Mouse (Mus musculus): ENCODE results near the gene Bend3. TPM values are rescaled to one million over a fixed set of nuclear protein-coding genes. Genes with fewer than 3 reads are reported as not detected.

Gene Bend3
- polyA plus RNA-seq, 1 experiment from 2014 or later, result 2.8 TPM

DNA sequence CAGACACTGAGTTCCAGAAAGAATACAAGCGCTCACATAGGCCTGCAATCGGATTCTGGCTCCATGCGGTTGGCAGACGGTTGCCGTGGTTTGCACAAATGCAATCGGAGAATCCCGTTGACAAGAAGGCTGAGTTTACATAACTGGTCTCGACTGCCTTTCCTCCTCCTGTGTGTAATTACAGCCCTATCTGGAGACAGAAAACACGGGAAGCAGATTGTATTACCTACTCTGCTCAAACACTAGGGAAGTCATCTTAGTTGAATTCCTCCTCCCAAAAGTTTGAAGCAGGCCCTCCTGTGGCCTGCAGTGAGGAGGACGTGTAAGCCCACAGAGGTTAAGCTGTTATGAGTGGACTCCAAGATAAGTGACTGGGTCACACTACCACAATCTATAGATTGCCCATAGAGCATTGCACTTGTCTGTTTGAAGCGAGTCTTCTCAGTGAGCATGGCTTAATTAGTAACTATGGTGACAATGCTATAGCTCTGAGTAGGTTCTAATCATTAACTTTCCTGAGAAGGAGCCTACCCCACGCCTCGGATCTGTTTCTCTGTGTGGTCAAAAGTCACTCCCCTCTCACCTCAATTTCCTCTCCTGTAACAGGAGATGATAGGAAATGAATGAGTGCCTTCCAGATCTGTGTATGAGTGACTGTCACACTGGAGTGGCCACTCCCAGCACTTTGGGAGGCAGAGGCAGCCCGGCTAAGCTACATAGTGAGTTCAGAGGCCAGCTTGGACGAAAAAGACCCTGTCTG lies 37.5 kb upstream of the Bend3 start:
- Histone ChIP-seq H3K9me3 (replicated peaks; ENCODE audit: low read length) (no peaks in the 10 kb centered on the region), H3K27me3 (ENCODE audit: insufficient read depth, low read length) (no peaks in the 10 kb centered on the region), H3K4me1 (replicated peaks; ENCODE audit: insufficient read depth, low read length) (peaks cover 12% of the 10 kb centered on the region), H3K4me2 (ENCODE audit: low read length) (no peak overlapping the region), H3K27ac (peak overlapping the region; percentile 70), H3K36me3 (ENCODE audit: insufficient read depth, low read length) (no peaks in the 10 kb centered on the region), H3K9ac (ENCODE audit: low read depth, low read length) (no peak overlapping the region), H3K4me3 (replicated peaks; ENCODE audit: low read depth, low read length) (no peak overlapping the region)
- TF ChIP-seq CTCF (IDR thresholded peaks at IDR 0.05; ENCODE audit: low read depth), result peak; percentile 28
- WGBS, result 44% methylated on average over 15 of the region's 15 CpGs
- ATAC-seq (replicated peaks; ENCODE audit: low FRiP score, low read depth), result peak; percentile 68
- DNase-seq (ENCODE audit: low spot score), result peak; percentile 65

GRCm38 (mm10) chr10:43448656-43449055 lies 30.0 kb upstream of the Bend3 start:
- Histone ChIP-seq H3K27me3 (ENCODE audit: insufficient read depth, low read length) (no peaks in the 10 kb centered on the region), H3K4me2 (ENCODE audit: low read length) (no peak overlapping the region), H3K4me1 (replicated peaks; ENCODE audit: insufficient read depth, low read length) (no peaks in the 10 kb centered on the region), H3K9ac (ENCODE audit: low read depth, low read length) (no peak overlapping the region), H3K36me3 (ENCODE audit: insufficient read depth, low read length) (no peaks in the 10 kb centered on the region), H3K27ac (no peak overlapping the region), H3K4me3 (replicated peaks; ENCODE audit: low read depth, low read length) (no peak overlapping the region), H3K9me3 (replicated peaks; ENCODE audit: low read length) (no peaks in the 10 kb centered on the region)
- TF ChIP-seq CTCF (IDR thresholded peaks at IDR 0.05; ENCODE audit: low read depth), result no peak
- WGBS, result 83% methylated on average over 3 of the region's 3 CpGs
- DNase-seq (ENCODE audit: low spot score), result no peak
- no peak for ATAC-seq (replicated peaks; ENCODE audit: low FRiP score, low read depth)

- Histone ChIP-seq H3K4me1 (replicated peaks; ENCODE audit: insufficient read depth, low read length) (no peaks in the 10 kb centered on the region), H3K27me3 (ENCODE audit: insufficient read depth, low read length) (no peaks in the 10 kb centered on the region), H3K9ac (ENCODE audit: low read depth, low read length) (no peak overlapping the region), H3K36me3 (ENCODE audit: insufficient read depth, low read length) (no peaks in the 10 kb centered on the region), H3K4me2 (ENCODE audit: low read length) (peak overlapping the region; percentile 30), H3K27ac (no peak overlapping the region), H3K9me3 (replicated peaks; ENCODE audit: low read length) (no peaks in the 10 kb centered on the region), H3K4me3 (replicated peaks; ENCODE audit: low read depth, low read length) (0 out of 2 replicates have a peak overlapping the region, but pooled peaks have one; percentile 17)
- peak; percentile 81 for ATAC-seq (replicated peaks; ENCODE audit: low FRiP score, low read depth)
- 27% methylated on average over 16 of the region's 16 CpGs for WGBS
- DNase-seq (ENCODE audit: low spot score), result peak; percentile 86
- peak; percentile 84 for TF ChIP-seq CTCF (IDR thresholded peaks at IDR 0.05; ENCODE audit: low read depth)
These were observed 26.6 kb upstream of the Bend3 start for GRCm38 (mm10) chr10:43451848-43452662.

DNA sequence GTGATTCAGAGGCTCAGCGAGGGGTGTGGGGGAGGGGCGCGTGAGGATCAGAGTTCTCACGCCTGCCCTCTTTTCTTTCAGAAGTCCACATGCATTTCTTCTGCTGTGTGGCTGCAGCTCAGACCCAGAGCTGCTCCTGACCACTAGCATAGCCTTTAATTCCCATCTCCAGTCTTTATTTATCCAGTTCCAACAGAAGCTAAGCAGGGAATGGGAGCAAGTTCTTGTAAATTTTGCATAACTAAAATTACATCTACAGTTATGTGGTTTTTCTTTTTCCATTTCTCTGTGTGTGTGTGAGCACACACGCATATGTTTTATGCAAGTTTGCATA lies 26.0 kb upstream of the Bend3 start:
- no peak for DNase-seq (ENCODE audit: low spot score)
- no peak overlapping the region for H3K4me3 ChIP-seq (replicated peaks; ENCODE audit: low read depth, low read length)
- no peak for ATAC-seq (replicated peaks; ENCODE audit: low FRiP score, low read depth)
- 20% methylated on average over 5 of the region's 5 CpGs for WGBS
- H3K27ac ChIP-seq, result no peak overlapping the region
- H3K4me1 ChIP-seq (replicated peaks; ENCODE audit: insufficient read depth, low read length), result no peaks in the 10 kb centered on the region
- H3K27me3 ChIP-seq (ENCODE audit: insufficient read depth, low read length), result no peaks in the 10 kb centered on the region
- no peaks in the 10 kb centered on the region for H3K9me3 ChIP-seq (replicated peaks; ENCODE audit: low read length)
- no peak overlapping the region for H3K9ac ChIP-seq (ENCODE audit: low read depth, low read length)
- H3K4me2 ChIP-seq (ENCODE audit: low read length), result peak overlapping the region; percentile 30
- no peak for TF ChIP-seq CTCF (IDR thresholded peaks at IDR 0.05; ENCODE audit: low read depth)
- H3K36me3 ChIP-seq (ENCODE audit: insufficient read depth, low read length), result no peaks in the 10 kb centered on the region

DNA sequence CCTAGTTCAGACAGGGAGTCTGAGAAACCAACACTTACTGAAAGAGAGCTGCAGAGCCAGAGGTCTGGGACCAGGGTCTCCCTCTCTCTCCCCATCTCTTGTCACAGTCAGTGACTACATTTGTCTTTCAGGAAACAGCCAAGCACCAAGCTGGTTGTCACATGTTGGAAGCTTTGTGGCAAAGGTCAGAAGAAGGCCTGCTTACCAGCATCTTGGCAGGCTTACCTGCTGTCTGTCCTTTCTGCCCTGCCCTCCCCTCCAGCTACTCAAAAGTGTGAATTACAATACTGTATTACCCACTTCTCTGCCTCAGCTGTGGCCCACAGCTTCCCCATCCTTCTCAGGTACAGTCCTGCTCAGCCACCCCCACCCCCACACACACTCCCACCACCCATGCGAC lies 24.4 kb upstream of the Bend3 start:
- H3K36me3 ChIP-seq (ENCODE audit: insufficient read depth, low read length), result no peaks in the 10 kb centered on the region
- WGBS, result 46% methylated on average over 1 of the region's 1 CpGs
- H3K9me3 ChIP-seq (replicated peaks; ENCODE audit: low read length), result no peaks in the 10 kb centered on the region
- ATAC-seq (replicated peaks; ENCODE audit: low FRiP score, low read depth) (no peak), DNase-seq (ENCODE audit: low spot score) (no peak)
- no peaks in the 10 kb centered on the region for H3K27me3 ChIP-seq (ENCODE audit: insufficient read depth, low read length)
- H3K4me3 ChIP-seq (replicated peaks; ENCODE audit: low read depth, low read length), result no peak overlapping the region
- no peak overlapping the region for H3K9ac ChIP-seq (ENCODE audit: low read depth, low read length)
- no peak overlapping the region for H3K27ac ChIP-seq
- no peak for TF ChIP-seq CTCF (IDR thresholded peaks at IDR 0.05; ENCODE audit: low read depth)
- no peak overlapping the region for H3K4me2 ChIP-seq (ENCODE audit: low read length)
- H3K4me1 ChIP-seq (replicated peaks; ENCODE audit: insufficient read depth, low read length), result no peaks in the 10 kb centered on the region

DNA sequence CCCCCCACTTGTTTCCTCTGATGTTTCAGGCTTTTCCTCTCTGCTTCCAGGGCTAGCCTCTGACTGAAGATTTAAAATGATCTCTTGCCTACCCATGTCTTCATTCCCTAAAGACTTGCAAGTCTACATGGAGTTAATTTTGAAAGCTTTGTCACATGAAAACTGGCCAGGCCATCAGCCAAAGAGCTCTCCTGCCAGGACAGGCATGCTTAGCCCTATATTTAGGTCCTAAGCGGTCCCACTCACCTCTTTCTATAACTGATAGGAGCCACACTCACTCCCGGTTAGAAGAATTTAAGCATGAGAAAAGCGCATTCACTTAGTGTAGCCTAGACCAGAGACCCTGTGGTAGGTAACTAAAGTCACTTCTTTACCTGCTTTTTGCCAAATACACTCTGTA lies 24.0 kb upstream of the Bend3 start:
- H3K4me1 ChIP-seq (replicated peaks; ENCODE audit: insufficient read depth, low read length), result no peaks in the 10 kb centered on the region
- H3K9ac ChIP-seq (ENCODE audit: low read depth, low read length), result no peak overlapping the region
- H3K9me3 ChIP-seq (replicated peaks; ENCODE audit: low read length), result no peaks in the 10 kb centered on the region
- H3K4me3 ChIP-seq (replicated peaks; ENCODE audit: low read depth, low read length), result no peak overlapping the region
- no peak for DNase-seq (ENCODE audit: low spot score)
- H3K27me3 ChIP-seq (ENCODE audit: insufficient read depth, low read length), result no peaks in the 10 kb centered on the region
- H3K36me3 ChIP-seq (ENCODE audit: insufficient read depth, low read length), result no peaks in the 10 kb centered on the region
- 89% methylated on average over 3 of the region's 3 CpGs for WGBS
- no peak overlapping the region for H3K27ac ChIP-seq
- TF ChIP-seq CTCF (IDR thresholded peaks at IDR 0.05; ENCODE audit: low read depth), result no peak
- no peak for ATAC-seq (replicated peaks; ENCODE audit: low FRiP score, low read depth)
- no peak overlapping the region for H3K4me2 ChIP-seq (ENCODE audit: low read length)

All from kidney, postnatal 0 days (tissue).